Mouse (Mus musculus) hindbrain, embryonic 14.5 days (tissue): ENCODE results near the gene Cacnb3. TPM values are rescaled to one million over a fixed set of nuclear protein-coding genes. Genes with fewer than 3 reads are reported as not detected.

Source experiments
- ATAC-seq: fragments of 200-750 bp; cut with Nextera tagmentation; 2 replicates; pipeline ENCODE4 v1.8.0; 2017; ENCODE audit warnings: moderate number of reproducible peaks, mild to moderate bottlenecking, moderate TSS enrichment, moderate library complexity; ENCODE audit not compliant: low FRiP score
- DNase-seq: peaks from one replicate; pipeline ENCODE4 v3.0.0-alpha.2; 2015; ENCODE audit warnings: low spot score
- H3K27ac ChIP-seq: fragments of 300-500 bp; sonication (generic); 2 replicates; pipeline ENCODE4 v1.5.1; 2014; ENCODE audit warnings: mild to moderate bottlenecking, moderate library complexity
- H3K27me3 ChIP-seq: fragments of 300-500 bp; sonication (generic); 2 replicates; pipeline ENCODE4 v1.6.1; 2014; ENCODE audit warnings: mild to moderate bottlenecking, low read length, mixed read lengths; ENCODE audit not compliant: control insufficient read depth, insufficient read depth
- H3K36me3 ChIP-seq: fragments of 300-500 bp; sonication (generic); replicated peaks from 2 replicates; pipeline ENCODE4 v1.6.1; 2014; ENCODE audit not compliant: control insufficient read depth, insufficient read depth
- H3K4me1 ChIP-seq: fragments of 300-500 bp; sonication (generic); replicated peaks from 2 replicates; pipeline ENCODE4 v1.6.1; 2014; ENCODE audit warnings: antibody characterized with exemption, low read length, mixed read lengths; ENCODE audit not compliant: control insufficient read depth, insufficient read depth
- H3K4me2 ChIP-seq: fragments of 300-500 bp; sonication (generic); replicated peaks from 2 replicates; pipeline ENCODE4 v1.6.1; 2014; ENCODE audit warnings: mild to moderate bottlenecking, moderate library complexity
- H3K4me3 ChIP-seq: fragments of 300-500 bp; sonication (generic); replicated peaks from 2 replicates; pipeline ENCODE4 v1.5.1; 2014; ENCODE audit warnings: mild to moderate bottlenecking, low read length
- H3K9ac ChIP-seq: fragments of 300-500 bp; sonication (generic); 2 replicates; pipeline ENCODE4 v1.6.1; 2014
- H3K9me3 ChIP-seq: fragments of 300-500 bp; sonication (generic); 2 replicates; pipeline ENCODE4 v1.6.1; 2016; ENCODE audit warnings: low read length; ENCODE audit not compliant: control insufficient read depth
- WGBS: fragments of 180-500 bp; shearing (Covaris S2); extraction: QIAGEN DNeasy Blood & Tissue Kit; methylation state at CpG from one replicate; pipeline ENCODE4 v1.1.7; 2014; 5-methylcytosine and 5-hydroxymethylcytosine counted together
- polyA plus RNA-seq: library from polyadenylated mRNA; unstranded; fragments of >200 nt; fragmentation: Nextera tagmentation; extraction: Ambion mirVana; gene quantifications from 2 replicates; pipeline ENCODE4 v1.2.1, GENCODE M21; 2014

Gene Cacnb3
- polyA plus RNA-seq, 1 experiment from 2014 or later: 98.3 TPM

DNA sequence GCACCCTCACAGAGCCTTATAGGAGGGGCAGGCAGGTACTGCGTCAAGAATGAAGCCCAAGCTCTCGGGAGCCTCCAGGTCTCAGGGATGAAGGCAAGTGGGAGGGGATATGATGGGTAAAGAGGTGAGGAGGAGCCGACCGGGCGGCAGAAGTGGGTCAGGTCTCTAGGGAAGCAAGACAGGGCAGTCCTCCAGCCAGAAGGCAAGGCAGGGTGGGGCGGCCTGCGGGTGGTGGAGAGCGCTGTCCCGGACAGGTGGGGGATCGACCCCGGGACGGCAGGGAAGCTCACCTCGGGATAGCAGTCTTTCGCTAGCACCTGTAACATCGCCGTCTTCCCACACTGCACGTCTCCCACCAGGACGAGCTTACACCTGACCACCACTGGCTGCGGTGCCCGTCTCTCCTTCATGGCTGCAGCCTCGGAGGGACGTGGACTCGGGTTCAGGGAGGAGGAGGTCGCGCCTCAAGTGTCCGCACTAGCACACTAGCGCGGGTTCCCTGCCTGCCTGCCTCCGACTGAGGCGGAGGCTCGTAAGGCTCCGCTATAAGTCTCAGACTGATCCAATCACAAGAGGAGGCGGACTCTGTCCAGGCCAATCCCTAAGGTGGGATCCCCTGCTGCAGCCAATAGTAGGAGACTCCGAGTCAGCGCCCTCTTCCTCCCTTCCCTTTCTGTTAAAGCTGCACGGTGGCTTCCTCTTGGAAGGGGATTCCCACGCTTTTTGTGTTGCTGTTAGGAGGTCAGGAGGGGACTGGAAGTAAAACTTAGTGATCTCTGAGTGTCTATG lies 46.5 kb downstream of the Cacnb3 start, which contains the start of gene Rnd1:
TSS of gene Rnd1 (minus strand) at position 522 of the 789 bp plus-strand sequence.
- 0% methylated on average over 36 of the region's 37 CpGs for WGBS
- ATAC-seq (peak; percentile 94), DNase-seq (peak; percentile 88)
- Histone ChIP-seq H3K9me3 (no peaks in the 10 kb centered on the region), H3K9ac (peak within 1 kb of the TSS; percentile 65), H3K27me3 (no peaks in the 10 kb centered on the region; the same call in 1 of the 2 replicates), H3K36me3 (no peaks in the 10 kb centered on the region), H3K27ac (no peak within 1 kb of the TSS), H3K4me3 (peak within 1 kb of the TSS; percentile 52), H3K4me2 (peak within 1 kb of the TSS; percentile 99), H3K4me1 (peaks cover 31% of the 10 kb centered on the region)

DNA sequence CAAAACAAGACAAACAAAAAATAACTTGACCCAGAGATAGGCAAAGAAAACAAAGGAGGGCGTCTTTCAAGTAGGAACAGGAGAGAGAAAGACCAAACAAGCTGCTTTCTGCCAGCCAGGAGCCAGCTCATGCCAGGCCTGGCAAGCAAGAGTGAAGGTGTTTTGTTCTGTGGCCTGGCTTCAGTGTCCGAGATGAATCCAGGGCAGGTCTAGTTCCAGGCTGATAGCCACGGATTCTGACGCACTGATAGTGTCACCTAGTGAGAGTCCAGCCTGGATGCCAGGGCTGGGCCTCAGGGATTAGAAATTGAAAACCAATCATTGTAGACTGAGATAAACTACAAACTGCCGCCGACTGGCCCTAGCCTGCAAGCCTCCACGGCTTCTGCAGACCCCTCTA lies 47.3 kb downstream of the Cacnb3 start:
- no peak overlapping the region for H3K27ac ChIP-seq
- ATAC-seq (no peak), DNase-seq (no peak)
- no peak overlapping the region for H3K4me3 ChIP-seq
- 73% methylated on average over 7 of the region's 7 CpGs for WGBS
- H3K36me3 ChIP-seq: no peaks in the 10 kb centered on the region
- H3K9me3 ChIP-seq: no peaks in the 10 kb centered on the region
- no peaks in the 10 kb centered on the region; the same call in 1 of the 2 replicates for H3K27me3 ChIP-seq
- no peak overlapping the region for H3K9ac ChIP-seq
- peak overlapping the region; percentile 99; the same call in 1 of the 2 replicates for H3K4me2 ChIP-seq
- H3K4me1 ChIP-seq: peaks cover 31% of the 10 kb centered on the region

GRCm38 (mm10) chr15:98680660-98681059 lies 50.0 kb downstream of the Cacnb3 start:
- no peak for DNase-seq
- H3K9me3 ChIP-seq: no peaks in the 10 kb centered on the region
- no peak overlapping the region for H3K4me3 ChIP-seq
- peaks cover 15% of the 10 kb centered on the region for H3K4me1 ChIP-seq
- H3K27ac ChIP-seq: no peak overlapping the region
- no peaks in the 10 kb centered on the region for H3K36me3 ChIP-seq
- H3K27me3 ChIP-seq: no peaks in the 10 kb centered on the region; the same call in 1 of the 2 replicates
- WGBS: 90% methylated on average over 8 of the region's 8 CpGs
- no peak for ATAC-seq
- H3K9ac ChIP-seq: no peak overlapping the region
- H3K4me2 ChIP-seq: no peak overlapping the region

GRCm38 (mm10) chr15:98681633-98682032 lies 51.0 kb downstream of the Cacnb3 start:
- DNase-seq: no peak
- no peak overlapping the region for H3K27ac ChIP-seq
- no peak for ATAC-seq
- peaks cover 5% of the 10 kb centered on the region for H3K4me1 ChIP-seq
- 86% methylated on average over 7 of the region's 7 CpGs for WGBS
- no peak overlapping the region for H3K4me3 ChIP-seq
- no peaks in the 10 kb centered on the region for H3K9me3 ChIP-seq
- H3K36me3 ChIP-seq: no peaks in the 10 kb centered on the region
- H3K4me2 ChIP-seq: no peak overlapping the region
- no peak overlapping the region for H3K9ac ChIP-seq
- H3K27me3 ChIP-seq: no peaks in the 10 kb centered on the region; the same call in 1 of the 2 replicates

GRCm38 (mm10) chr15:98683177-98683576 lies 52.5 kb downstream of the Cacnb3 start:
- H3K9me3 ChIP-seq: no peaks in the 10 kb centered on the region
- H3K9ac ChIP-seq: no peak overlapping the region
- no peaks in the 10 kb centered on the region for H3K4me1 ChIP-seq
- H3K36me3 ChIP-seq: no peaks in the 10 kb centered on the region
- H3K4me3 ChIP-seq: no peak overlapping the region
- H3K27ac ChIP-seq: no peak overlapping the region
- H3K27me3 ChIP-seq: no peaks in the 10 kb centered on the region; the same call in 1 of the 2 replicates
- DNase-seq: no peak
- no peak overlapping the region for H3K4me2 ChIP-seq
- 76% methylated on average over 10 of the region's 10 CpGs for WGBS
- no peak for ATAC-seq

GRCm38 (mm10) chr15:98683746-98684145 lies 53.1 kb downstream of the Cacnb3 start:
- Histone ChIP-seq H3K4me1 (no peaks in the 10 kb centered on the region), H3K27me3 (no peaks in the 10 kb centered on the region; the same call in 1 of the 2 replicates), H3K27ac (no peak overlapping the region), H3K9me3 (no peaks in the 10 kb centered on the region), H3K4me2 (no peak overlapping the region), H3K36me3 (no peaks in the 10 kb centered on the region), H3K4me3 (no peak overlapping the region), H3K9ac (no peak overlapping the region)
- ATAC-seq (no peak), DNase-seq (no peak)
- WGBS: 100% methylated on average over 1 of the region's 1 CpGs

DNA sequence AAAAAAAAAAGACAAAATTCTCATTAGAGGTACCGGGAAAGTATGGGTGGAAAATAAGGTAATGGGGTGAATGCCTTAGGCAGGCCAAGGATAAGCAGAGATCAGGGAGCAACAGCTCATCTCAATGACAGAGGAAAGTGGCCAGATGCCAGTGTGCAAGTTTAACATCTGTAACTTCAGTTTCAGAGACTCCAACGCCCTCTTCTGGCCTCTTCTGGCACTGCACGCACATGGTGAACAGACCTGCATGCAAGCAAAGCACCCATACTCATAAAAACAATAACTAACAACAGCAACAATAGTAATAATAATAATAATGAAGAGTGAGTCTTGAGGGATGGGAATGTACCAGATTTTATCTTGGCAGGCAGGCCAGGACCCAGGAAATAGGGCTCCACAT lies 55.3 kb downstream of the Cacnb3 start:
- H3K4me2 ChIP-seq: no peak overlapping the region
- H3K9ac ChIP-seq: no peak overlapping the region
- no peaks in the 10 kb centered on the region for H3K9me3 ChIP-seq
- ATAC-seq (no peak), DNase-seq (no peak)
- no peaks in the 10 kb centered on the region; the same call in 1 of the 2 replicates for H3K27me3 ChIP-seq
- peaks cover 3% of the 10 kb centered on the region for H3K4me1 ChIP-seq
- 75% methylated on average over 3 of the region's 3 CpGs for WGBS
- no peak overlapping the region for H3K27ac ChIP-seq
- no peak overlapping the region for H3K4me3 ChIP-seq
- no peaks in the 10 kb centered on the region for H3K36me3 ChIP-seq

GRCm38 (mm10) chr15:98689682-98690081 lies 59.0 kb downstream of the Cacnb3 start:
- DNase-seq (no peak), ATAC-seq (no peak)
- 75% methylated on average over 2 of the region's 2 CpGs for WGBS

GRCm38 (mm10) chr15:98691486-98692147 lies 61.0 kb downstream of the Cacnb3 start:
- Histone ChIP-seq H3K36me3 (no peaks in the 10 kb centered on the region), H3K4me1 (peaks cover 16% of the 10 kb centered on the region), H3K4me3 (no peak overlapping the region), H3K9ac (peak overlapping the region; percentile 20; the same call in 1 of the 2 replicates), H3K4me2 (no peak overlapping the region; the same call in 1 of the 2 replicates), H3K27ac (0 out of 2 replicates have a peak overlapping the region, but pooled peaks have one; percentile 20), H3K27me3 (no peaks in the 10 kb centered on the region), H3K9me3 (no peaks in the 10 kb centered on the region)
- DNase-seq (peak; percentile 55), ATAC-seq (0 out of 2 replicates have a peak, but pooled peaks have one; percentile 21)
- 10% methylated on average over 7 of the region's 7 CpGs for WGBS

More at GRCm38 (mm10) chr15:98689682-98690081, 59.0 kb downstream of the Cacnb3 start:
- H3K9ac ChIP-seq: no peak overlapping the region
- no peak overlapping the region for H3K4me3 ChIP-seq
- H3K4me1 ChIP-seq: peaks cover 16% of the 10 kb centered on the region
- no peaks in the 10 kb centered on the region for H3K27me3 ChIP-seq
- H3K9me3 ChIP-seq: no peaks in the 10 kb centered on the region
- no peak overlapping the region for H3K4me2 ChIP-seq
- no peaks in the 10 kb centered on the region for H3K36me3 ChIP-seq
- H3K27ac ChIP-seq: no peak overlapping the region
